Mouse (Mus musculus): ENCODE data around the gene Olfr1342.

GRCm38 (mm10) chr4:118693812-118694211 is 1.3 kb upstream of the Olfr1342 start:
- TF ChIP-seq CTCF (IDR thresholded peaks at IDR 0.05; ENCODE audit: borderline replicate concordance, insufficient read depth, low read depth, low read length) (no peak), POLR2A (IDR thresholded peaks at IDR 0.05; ENCODE audit: borderline replicate concordance, insufficient read depth, low read length) (no peak)

Data from cerebellum, adult 2 months (tissue).